Mouse (Mus musculus) C2C12 (cell line): ENCODE results near the gene Pus10.

Source experiments
- CEBPB ChIP-seq: IDR thresholded peaks from one replicate; pipeline ENCODE4 v1.6.1; 2011; ENCODE audit warnings: low read depth, mild to moderate bottlenecking, control low read depth, moderate library complexity
- CTCF ChIP-seq: IDR thresholded peaks from one replicate; pipeline ENCODE4 v1.5.1; 2011; ENCODE audit not compliant: control insufficient read depth, insufficient read depth, insufficient read length
- FOSL1 ChIP-seq: IDR thresholded peaks from one replicate; pipeline ENCODE4 v1.8.0; 2011; ENCODE audit warnings: mild to moderate bottlenecking, low read length; ENCODE audit not compliant: poor library complexity, insufficient read depth, severe bottlenecking
- MAX ChIP-seq: IDR thresholded peaks from one replicate; pipeline ENCODE4 v1.6.1; 2011; ENCODE audit warnings: mild to moderate bottlenecking, control low read depth
- MYOG ChIP-seq: IDR thresholded peaks from one replicate; pipeline ENCODE4 v1.6.1; 2011; ENCODE audit not compliant: control insufficient read depth, insufficient read length; ENCODE audit errors: extremely low read depth
- USF1 ChIP-seq: IDR thresholded peaks from one replicate; pipeline ENCODE4 v1.6.1; 2011; ENCODE audit warnings: low read depth, mild to moderate bottlenecking, control low read depth, moderate library complexity

GRCm38 (mm10) chr11:23698526-23698925 lies 33.1 kb downstream of the Pus10 start:
- TF ChIP-seq CTCF (no peak), CEBPB (no peak), MAX (no peak), FOSL1 (no peak), USF1 (no peak), MYOG (no peak)
